Mouse (Mus musculus): Measurements from ENCODE around the gene Ckap2l. TPM values are rescaled to one million over a fixed set of nuclear protein-coding genes. Genes with fewer than 3 reads are reported as not detected.

The Ckap2l gene
- polyA plus RNA-seq, 1 experiment from 2014 or later: 13.5 TPM

DNA sequence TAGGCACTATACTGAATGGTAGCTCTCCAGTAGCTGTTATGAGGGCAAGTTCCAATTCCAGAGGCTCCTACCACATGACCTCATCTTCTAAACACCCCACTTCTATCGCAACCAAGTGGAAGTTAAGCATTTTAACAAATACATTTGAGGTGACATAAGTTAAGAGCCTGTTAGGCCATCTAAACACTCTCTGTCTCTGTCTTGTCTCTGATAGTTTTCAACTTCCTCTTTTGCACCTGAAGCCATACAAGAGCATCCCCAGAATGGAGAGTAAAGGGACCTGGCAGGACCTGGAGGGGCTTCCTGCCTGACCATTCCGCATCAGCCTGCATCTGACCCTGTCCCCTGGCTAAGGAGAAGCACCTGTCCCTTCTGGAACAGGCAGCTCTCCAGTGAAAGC, 62.3 kb downstream of the Ckap2l start:
- Histone ChIP-seq H3K9ac (replicated peaks; ENCODE audit: low read length) (no peak overlapping the region), H3K27ac (replicated peaks; ENCODE audit: low read depth, low read length) (no peak overlapping the region), H3K4me2 (ENCODE audit: low read length) (no peak overlapping the region), H3K4me3 (replicated peaks; ENCODE audit: low read depth, low read length) (no peak overlapping the region), H3K36me3 (ENCODE audit: control insufficient read depth, insufficient read depth, low read length) (no peaks in the 10 kb centered on the region), H3K9me3 (ENCODE audit: control insufficient read depth, low read length) (no peaks in the 10 kb centered on the region), H3K4me1 (ENCODE audit: control insufficient read depth, insufficient read depth, low read length) (no peaks in the 10 kb centered on the region), H3K27me3 (ENCODE audit: control insufficient read depth, insufficient read depth, low read length) (no peaks in the 10 kb centered on the region)
- WGBS: 92% methylated on average over 2 of the region's 2 CpGs
- DNase-seq (no peak), ATAC-seq (ENCODE audit: low FRiP score, low TSS enrichment) (no peak)

DNA sequence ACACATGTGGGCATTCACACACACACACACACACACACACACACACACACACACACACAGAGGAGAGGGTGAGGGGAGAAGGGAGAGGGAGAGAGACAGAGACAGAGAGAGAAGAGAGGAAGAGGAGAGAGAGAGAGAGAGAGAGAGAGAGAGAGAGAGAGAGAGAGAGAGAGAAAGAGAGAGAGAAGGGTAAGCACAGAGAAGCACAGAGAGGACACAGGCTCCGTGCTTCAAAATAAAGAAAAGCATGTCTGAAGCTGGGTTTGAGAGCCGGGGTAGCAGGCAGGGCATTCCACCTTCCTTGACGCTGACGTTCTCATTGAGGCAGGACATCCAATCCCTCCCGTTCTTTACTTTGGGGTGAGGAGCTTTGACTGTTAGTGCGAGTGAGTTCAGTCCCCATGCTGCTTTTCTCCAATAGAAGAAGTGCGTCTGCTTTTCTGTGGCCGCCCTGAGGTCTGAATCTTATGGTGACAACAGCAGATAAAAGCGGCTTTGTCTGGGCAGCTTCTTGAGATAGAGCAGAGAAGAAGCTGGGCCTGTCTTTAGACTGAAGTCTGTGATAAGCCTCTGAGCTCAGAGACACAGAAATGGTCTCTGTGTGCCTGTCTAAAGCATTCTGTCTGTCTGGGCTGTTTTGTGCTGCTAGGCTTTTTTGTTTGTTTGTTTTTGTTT, 63.1 kb downstream of the Ckap2l start:
- Histone ChIP-seq H3K4me3 (replicated peaks; ENCODE audit: low read depth, low read length) (no peak overlapping the region), H3K9me3 (ENCODE audit: control insufficient read depth, low read length) (no peaks in the 10 kb centered on the region), H3K36me3 (ENCODE audit: control insufficient read depth, insufficient read depth, low read length) (no peaks in the 10 kb centered on the region), H3K9ac (replicated peaks; ENCODE audit: low read length) (no peak overlapping the region), H3K4me2 (ENCODE audit: low read length) (no peak overlapping the region), H3K27ac (replicated peaks; ENCODE audit: low read depth, low read length) (no peak overlapping the region), H3K27me3 (ENCODE audit: control insufficient read depth, insufficient read depth, low read length) (no peaks in the 10 kb centered on the region), H3K4me1 (ENCODE audit: control insufficient read depth, insufficient read depth, low read length) (no peaks in the 10 kb centered on the region)
- 43% methylated on average over 9 of the region's 9 CpGs for WGBS
- ATAC-seq (ENCODE audit: low FRiP score, low TSS enrichment): no peak
- DNase-seq: no peak

DNA sequence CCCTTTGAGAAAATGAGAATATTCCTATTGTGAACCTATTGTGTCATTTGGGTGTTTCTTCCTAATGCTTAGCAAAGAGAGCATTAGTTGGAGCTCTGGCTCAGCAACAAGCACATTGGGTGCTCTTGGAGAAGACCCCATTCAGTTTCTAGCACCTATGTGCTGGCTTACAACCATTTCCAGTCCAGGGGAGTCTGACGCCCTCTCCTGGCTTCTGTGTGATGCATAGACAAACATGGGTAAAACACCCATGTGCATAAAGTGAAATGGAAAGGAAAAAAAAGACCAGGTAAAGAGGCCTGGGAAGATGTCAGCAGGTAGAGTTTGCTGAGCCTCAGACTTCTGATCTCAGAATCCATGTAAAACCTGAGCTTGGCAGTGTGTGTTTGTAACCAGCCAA, 63.8 kb downstream of the Ckap2l start:
- Histone ChIP-seq H3K36me3 (ENCODE audit: control insufficient read depth, insufficient read depth, low read length) (no peaks in the 10 kb centered on the region), H3K9me3 (ENCODE audit: control insufficient read depth, low read length) (no peaks in the 10 kb centered on the region), H3K4me1 (ENCODE audit: control insufficient read depth, insufficient read depth, low read length) (no peaks in the 10 kb centered on the region), H3K4me3 (replicated peaks; ENCODE audit: low read depth, low read length) (no peak overlapping the region), H3K9ac (replicated peaks; ENCODE audit: low read length) (no peak overlapping the region), H3K27me3 (ENCODE audit: control insufficient read depth, insufficient read depth, low read length) (no peaks in the 10 kb centered on the region), H3K4me2 (ENCODE audit: low read length) (no peak overlapping the region), H3K27ac (replicated peaks; ENCODE audit: low read depth, low read length) (no peak overlapping the region)
- WGBS: 84% methylated on average over 1 of the region's 1 CpGs
- ATAC-seq (ENCODE audit: low FRiP score, low TSS enrichment) (no peak), DNase-seq (no peak)

DNA sequence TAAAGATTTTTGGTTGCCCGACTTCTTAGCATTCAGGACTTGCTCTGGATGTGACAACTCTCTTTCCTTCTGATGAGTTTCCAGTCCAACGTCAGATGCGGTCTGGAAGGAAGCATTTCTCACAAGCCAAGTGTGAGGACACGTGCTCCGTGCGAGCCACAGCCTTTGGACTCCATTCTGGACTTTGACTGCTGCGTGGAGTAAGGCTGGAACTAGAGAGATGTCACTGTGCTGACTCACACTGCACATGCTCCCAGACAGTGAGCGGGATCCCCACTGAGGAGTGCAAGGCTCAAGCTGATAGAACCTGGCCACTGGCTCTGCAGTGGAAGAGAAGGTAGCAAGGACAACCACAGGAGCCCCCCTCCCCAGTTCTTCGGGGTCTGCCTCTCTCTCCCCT, 64.5 kb downstream of the Ckap2l start:
- no peaks in the 10 kb centered on the region for H3K4me1 ChIP-seq (ENCODE audit: control insufficient read depth, insufficient read depth, low read length)
- no peak overlapping the region for H3K4me3 ChIP-seq (replicated peaks; ENCODE audit: low read depth, low read length)
- no peak overlapping the region for H3K27ac ChIP-seq (replicated peaks; ENCODE audit: low read depth, low read length)
- DNase-seq (no peak), ATAC-seq (ENCODE audit: low FRiP score, low TSS enrichment) (no peak)
- H3K36me3 ChIP-seq (ENCODE audit: control insufficient read depth, insufficient read depth, low read length): no peaks in the 10 kb centered on the region
- H3K9me3 ChIP-seq (ENCODE audit: control insufficient read depth, low read length): no peaks in the 10 kb centered on the region
- H3K27me3 ChIP-seq (ENCODE audit: control insufficient read depth, insufficient read depth, low read length): no peaks in the 10 kb centered on the region
- 85% methylated on average over 9 of the region's 9 CpGs for WGBS
- H3K9ac ChIP-seq (replicated peaks; ENCODE audit: low read length): no peak overlapping the region
- no peak overlapping the region for H3K4me2 ChIP-seq (ENCODE audit: low read length)

- Histone ChIP-seq H3K9me3 (ENCODE audit: control insufficient read depth, low read length) (no peaks in the 10 kb centered on the region), H3K27ac (replicated peaks; ENCODE audit: low read depth, low read length) (no peak overlapping the region), H3K4me2 (ENCODE audit: low read length) (no peak overlapping the region), H3K9ac (replicated peaks; ENCODE audit: low read length) (no peak overlapping the region), H3K36me3 (ENCODE audit: control insufficient read depth, insufficient read depth, low read length) (no peaks in the 10 kb centered on the region), H3K4me3 (replicated peaks; ENCODE audit: low read depth, low read length) (no peak overlapping the region), H3K4me1 (ENCODE audit: control insufficient read depth, insufficient read depth, low read length) (no peaks in the 10 kb centered on the region), H3K27me3 (ENCODE audit: control insufficient read depth, insufficient read depth, low read length) (no peaks in the 10 kb centered on the region)
- DNase-seq (no peak), ATAC-seq (ENCODE audit: low FRiP score, low TSS enrichment) (no peak)
- 70% methylated on average over 4 of the region's 4 CpGs for WGBS
Observed at GRCm38 (mm10) chr2:129232023-129232422, 65.0 kb downstream of the Ckap2l start.

- no peaks in the 10 kb centered on the region for H3K4me1 ChIP-seq (ENCODE audit: control insufficient read depth, insufficient read depth, low read length)
- no peak overlapping the region for H3K4me3 ChIP-seq (replicated peaks; ENCODE audit: low read depth, low read length)
- H3K36me3 ChIP-seq (ENCODE audit: control insufficient read depth, insufficient read depth, low read length): no peaks in the 10 kb centered on the region
- H3K9me3 ChIP-seq (ENCODE audit: control insufficient read depth, low read length): no peaks in the 10 kb centered on the region
- DNase-seq (no peak), ATAC-seq (ENCODE audit: low FRiP score, low TSS enrichment) (no peak)
- 96% methylated on average over 7 of the region's 7 CpGs for WGBS
- no peak overlapping the region for H3K9ac ChIP-seq (replicated peaks; ENCODE audit: low read length)
- H3K27me3 ChIP-seq (ENCODE audit: control insufficient read depth, insufficient read depth, low read length): no peaks in the 10 kb centered on the region
- no peak overlapping the region for H3K27ac ChIP-seq (replicated peaks; ENCODE audit: low read depth, low read length)
- no peak overlapping the region for H3K4me2 ChIP-seq (ENCODE audit: low read length)
Observed at GRCm38 (mm10) chr2:129229316-129229715, 67.7 kb downstream of the Ckap2l start.

- H3K9me3 ChIP-seq (ENCODE audit: control insufficient read depth, low read length): no peaks in the 10 kb centered on the region
- no peak for ATAC-seq (ENCODE audit: low FRiP score, low TSS enrichment)
- H3K4me2 ChIP-seq (ENCODE audit: low read length): no peak overlapping the region
- DNase-seq: no peak
- no peaks in the 10 kb centered on the region for H3K4me1 ChIP-seq (ENCODE audit: control insufficient read depth, insufficient read depth, low read length)
- no peaks in the 10 kb centered on the region for H3K27me3 ChIP-seq (ENCODE audit: control insufficient read depth, insufficient read depth, low read length)
- WGBS: 93% methylated on average over 4 of the region's 4 CpGs
- H3K4me3 ChIP-seq (replicated peaks; ENCODE audit: low read depth, low read length): no peak overlapping the region
- H3K36me3 ChIP-seq (ENCODE audit: control insufficient read depth, insufficient read depth, low read length): no peaks in the 10 kb centered on the region
- H3K9ac ChIP-seq (replicated peaks; ENCODE audit: low read length): no peak overlapping the region
- no peak overlapping the region for H3K27ac ChIP-seq (replicated peaks; ENCODE audit: low read depth, low read length)
Observed at GRCm38 (mm10) chr2:129228571-129228970, 68.4 kb downstream of the Ckap2l start.

DNA sequence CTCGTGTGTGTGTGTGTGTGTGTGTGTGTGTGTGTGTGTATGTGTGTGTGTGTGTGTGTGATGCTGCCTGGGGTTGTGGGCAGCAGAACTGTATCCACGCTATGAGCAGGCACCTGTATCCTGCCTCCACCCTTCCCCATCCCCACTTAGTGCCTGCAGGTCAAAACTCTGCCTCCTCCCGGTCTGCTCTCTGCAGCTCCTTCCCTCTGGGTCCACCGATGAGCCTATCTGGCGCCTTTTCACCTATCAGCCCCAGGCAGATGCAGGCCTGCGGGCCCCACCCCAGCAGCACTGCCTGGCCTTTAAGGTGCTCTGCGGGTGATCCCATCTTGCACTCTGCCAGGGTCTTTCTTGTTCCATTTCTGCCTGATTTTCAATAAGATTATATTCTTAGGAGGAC, 69.3 kb downstream of the Ckap2l start:
- H3K9me3 ChIP-seq (ENCODE audit: control insufficient read depth, low read length): no peaks in the 10 kb centered on the region
- WGBS: 84% methylated on average over 6 of the region's 7 CpGs
- ATAC-seq (ENCODE audit: low FRiP score, low TSS enrichment) (no peak), DNase-seq (no peak)
- no peak overlapping the region for H3K4me3 ChIP-seq (replicated peaks; ENCODE audit: low read depth, low read length)
- no peak overlapping the region for H3K27ac ChIP-seq (replicated peaks; ENCODE audit: low read depth, low read length)
- H3K4me2 ChIP-seq (ENCODE audit: low read length): no peak overlapping the region
- H3K4me1 ChIP-seq (ENCODE audit: control insufficient read depth, insufficient read depth, low read length): no peaks in the 10 kb centered on the region
- H3K36me3 ChIP-seq (ENCODE audit: control insufficient read depth, insufficient read depth, low read length): no peaks in the 10 kb centered on the region
- no peak overlapping the region for H3K9ac ChIP-seq (replicated peaks; ENCODE audit: low read length)
- no peaks in the 10 kb centered on the region for H3K27me3 ChIP-seq (ENCODE audit: control insufficient read depth, insufficient read depth, low read length)

- no peak for DNase-seq
Observed at GRCm38 (mm10) chr2:129227011-129227529, 69.9 kb downstream of the Ckap2l start.

More at GRCm38 (mm10) chr2:129227011-129227529, 69.9 kb downstream of the Ckap2l start:
- H3K27ac ChIP-seq (replicated peaks; ENCODE audit: low read depth, low read length): no peak overlapping the region
- H3K27me3 ChIP-seq (ENCODE audit: control insufficient read depth, insufficient read depth, low read length): no peaks in the 10 kb centered on the region
- H3K36me3 ChIP-seq (ENCODE audit: control insufficient read depth, insufficient read depth, low read length): no peaks in the 10 kb centered on the region
- no peaks in the 10 kb centered on the region for H3K9me3 ChIP-seq (ENCODE audit: control insufficient read depth, low read length)
- 72% methylated on average over 7 of the region's 7 CpGs for WGBS
- H3K4me3 ChIP-seq (replicated peaks; ENCODE audit: low read depth, low read length): no peak overlapping the region
- no peaks in the 10 kb centered on the region for H3K4me1 ChIP-seq (ENCODE audit: control insufficient read depth, insufficient read depth, low read length)
- no peak overlapping the region for H3K4me2 ChIP-seq (ENCODE audit: low read length)
- ATAC-seq (ENCODE audit: low FRiP score, low TSS enrichment): no peak
- H3K9ac ChIP-seq (replicated peaks; ENCODE audit: low read length): no peak overlapping the region
